Mouse (Mus musculus): ENCODE data around the gene Dnah1.
A peak's percentile ranks its signal among the peaks of the same experiment; 100 is the strongest.

Dnah1 gene

DNA sequence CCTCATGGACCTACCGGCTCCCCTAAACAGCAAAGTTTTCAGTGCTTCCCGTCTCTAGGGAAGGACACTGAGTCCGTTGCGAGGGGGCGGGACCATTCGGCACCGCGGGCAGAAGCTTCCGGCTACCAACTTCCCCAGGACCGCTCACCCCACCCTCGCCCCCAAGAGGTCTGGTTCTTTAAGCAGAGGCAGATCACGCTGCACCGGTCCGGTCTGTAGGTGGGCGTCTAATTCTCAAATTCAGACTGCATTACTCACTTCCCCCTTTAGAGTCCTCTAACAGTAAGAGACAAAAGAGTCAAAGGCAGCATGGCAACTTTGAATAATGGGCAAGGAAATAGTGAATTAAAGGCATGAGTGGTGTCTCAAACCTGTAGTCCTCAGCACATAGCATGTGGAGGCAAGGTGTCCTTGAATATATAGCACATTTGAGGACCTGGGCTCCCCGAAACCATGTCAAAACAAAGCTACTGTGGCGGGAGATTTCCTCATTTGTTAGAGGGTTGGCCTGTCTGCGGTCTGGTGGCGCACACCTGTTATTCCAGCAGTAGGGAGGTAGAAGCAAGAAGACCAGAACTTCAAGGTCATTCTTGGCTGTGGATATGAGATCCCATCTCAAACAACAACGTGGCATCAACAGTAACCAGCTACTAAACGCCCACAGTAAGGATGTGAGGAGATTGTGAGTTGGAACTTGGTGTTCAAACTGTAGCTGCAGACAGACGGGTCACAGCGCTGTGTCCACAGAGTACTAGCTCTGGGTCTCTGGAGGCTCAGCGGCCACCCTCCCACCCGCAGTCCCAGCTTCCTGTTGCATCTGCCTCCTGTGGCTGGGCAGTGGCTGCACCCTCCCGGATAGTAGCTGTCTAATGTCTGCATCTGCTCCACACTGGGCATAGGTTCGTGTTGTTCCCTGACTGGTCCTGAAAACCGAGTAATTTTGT, at the start of gene Dnah1:
TSS of gene Dnah1 (minus strand) at position 48 of the 944 bp plus-strand sequence.
- DNase-seq: no peak

DNA sequence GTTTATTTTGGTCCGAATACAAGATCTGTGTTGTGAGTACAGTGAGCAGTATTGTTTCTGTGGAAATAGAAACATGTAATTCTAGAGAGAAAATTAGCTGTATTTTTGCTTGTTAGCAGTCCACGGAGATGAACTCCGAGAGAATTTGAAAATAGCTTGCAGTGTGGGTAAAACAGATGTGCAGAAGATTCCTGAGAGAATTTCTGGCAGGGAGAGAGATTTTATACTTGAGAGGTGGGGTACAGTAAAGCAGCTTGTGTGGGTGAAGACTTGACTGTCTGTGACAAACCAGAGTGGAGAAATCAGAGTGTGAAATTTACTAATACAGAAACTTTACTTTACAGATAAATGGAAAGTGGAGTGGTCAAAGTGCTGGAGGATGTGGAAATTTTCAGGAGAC, 45.7 kb upstream of the Dnah1 start:
- no peak for DNase-seq

DNA sequence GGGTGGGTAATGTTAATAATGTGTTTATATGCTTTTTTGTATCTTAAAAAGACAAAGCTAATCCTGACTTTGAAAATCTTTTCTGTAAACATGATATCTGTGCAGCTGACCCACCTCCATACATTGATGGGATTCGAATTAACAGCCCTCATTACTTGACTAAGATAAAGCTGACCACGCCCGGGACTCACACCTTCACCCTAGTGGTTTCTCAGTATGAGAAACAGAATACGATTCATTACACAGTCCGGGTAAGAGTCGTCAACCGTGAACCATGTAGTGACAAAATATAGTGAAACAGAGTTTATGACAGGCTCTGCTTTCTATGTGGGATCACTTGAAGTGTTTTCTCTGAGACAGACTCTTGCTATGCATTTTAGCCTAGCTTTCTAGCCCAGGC, 44.3 kb upstream of the Dnah1 start:
- DNase-seq: no peak

DNA sequence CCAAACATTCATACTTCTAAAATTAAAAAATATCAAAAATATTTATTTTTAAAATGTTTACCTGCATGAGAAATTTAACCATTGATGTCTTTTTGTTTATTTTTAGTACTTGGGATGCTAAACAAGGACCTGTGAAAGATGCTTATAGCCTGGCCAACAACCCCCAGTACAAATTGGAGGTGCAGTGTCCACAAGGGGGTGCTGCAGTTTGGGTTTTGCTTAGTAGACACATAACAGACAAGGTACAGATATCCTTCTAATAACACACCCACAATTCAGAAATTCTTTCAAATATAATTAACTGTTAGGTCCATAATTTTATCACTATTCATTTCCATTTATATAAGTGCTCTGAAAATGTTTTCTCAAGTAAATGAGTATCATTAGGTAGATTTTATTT, 41.7 kb upstream of the Dnah1 start:
- peak; percentile 85 to 86 for DNase-seq

DNA sequence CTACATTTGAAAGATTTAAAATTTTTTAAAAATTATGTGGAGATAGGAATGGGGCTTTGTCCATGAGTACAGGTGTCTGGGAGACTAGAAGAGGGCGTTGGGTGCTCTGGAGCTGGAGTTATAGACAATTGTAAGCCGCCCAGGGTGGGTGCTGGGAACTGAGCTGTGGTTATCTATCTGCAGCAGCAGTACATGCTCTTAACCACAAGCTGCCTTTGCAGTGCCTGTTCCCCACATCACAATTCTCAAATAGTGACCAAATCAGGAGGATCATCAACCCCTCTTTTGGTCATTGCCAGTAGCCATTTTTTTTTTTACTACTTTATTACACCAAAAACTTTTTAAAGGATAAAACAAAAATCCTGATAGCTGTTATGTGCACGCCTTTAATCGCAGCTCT, 40.9 kb upstream of the Dnah1 start:
- no peak for DNase-seq

DNA sequence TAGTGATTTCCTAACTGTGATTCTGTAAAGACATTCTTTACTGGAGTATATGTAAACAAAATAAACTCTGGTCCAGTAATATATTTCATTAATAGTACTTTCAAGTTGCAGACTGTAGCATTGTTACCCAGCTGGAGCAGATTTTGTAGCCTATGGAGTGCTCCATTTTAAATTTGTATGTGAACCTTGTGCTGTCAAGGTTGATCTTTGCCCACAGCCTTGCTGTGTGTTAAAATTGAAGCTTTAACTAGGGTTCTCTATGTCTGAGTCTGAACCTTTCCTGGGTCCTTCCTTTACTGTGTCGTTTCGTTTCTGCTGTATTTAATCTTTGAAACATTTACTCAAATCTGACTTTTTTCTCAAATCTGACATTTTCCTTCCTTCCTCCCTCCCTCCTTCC, 38.5 kb upstream of the Dnah1 start:
- DNase-seq: no peak

DNA sequence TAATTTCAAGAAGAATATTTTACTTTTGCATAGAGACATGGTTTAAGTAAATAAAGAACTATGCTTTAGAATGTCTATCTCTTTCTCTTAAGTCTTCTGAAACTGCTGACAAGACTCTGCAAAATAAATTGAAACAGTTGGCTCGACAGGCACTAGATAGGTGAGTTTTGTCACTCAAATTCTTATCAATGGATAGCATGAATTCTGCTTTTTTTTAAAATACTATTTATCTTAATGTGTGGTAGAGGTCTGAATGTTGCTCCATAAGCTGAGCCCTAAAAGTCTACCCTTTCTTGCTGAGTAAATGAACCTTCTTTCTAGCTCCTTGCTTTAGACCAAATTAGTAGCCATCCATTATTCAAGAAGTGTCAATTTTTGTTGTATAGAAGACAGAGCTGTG, 21.7 kb upstream of the Dnah1 start:
- DNase-seq: no peak

DNA sequence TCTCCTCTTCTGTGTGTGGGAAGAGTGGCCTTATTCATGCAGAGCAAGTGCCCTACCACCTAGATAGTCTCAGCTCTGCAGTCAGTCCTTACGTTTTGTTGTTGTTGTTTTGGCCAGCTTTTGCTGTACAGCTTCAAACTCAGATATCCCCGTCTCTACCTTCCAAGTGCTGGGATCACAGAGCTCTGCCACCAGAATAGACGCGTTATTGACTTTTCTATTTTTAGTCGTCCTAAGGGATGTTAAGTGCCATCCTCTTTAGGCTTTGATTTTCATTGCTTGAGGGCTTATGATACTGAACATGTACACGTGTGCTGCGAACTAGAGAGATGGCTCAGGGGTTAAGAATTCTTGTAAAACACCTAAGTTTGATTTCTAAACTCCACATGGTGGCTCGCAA, 19.5 kb upstream of the Dnah1 start:
- no peak for DNase-seq

DNA sequence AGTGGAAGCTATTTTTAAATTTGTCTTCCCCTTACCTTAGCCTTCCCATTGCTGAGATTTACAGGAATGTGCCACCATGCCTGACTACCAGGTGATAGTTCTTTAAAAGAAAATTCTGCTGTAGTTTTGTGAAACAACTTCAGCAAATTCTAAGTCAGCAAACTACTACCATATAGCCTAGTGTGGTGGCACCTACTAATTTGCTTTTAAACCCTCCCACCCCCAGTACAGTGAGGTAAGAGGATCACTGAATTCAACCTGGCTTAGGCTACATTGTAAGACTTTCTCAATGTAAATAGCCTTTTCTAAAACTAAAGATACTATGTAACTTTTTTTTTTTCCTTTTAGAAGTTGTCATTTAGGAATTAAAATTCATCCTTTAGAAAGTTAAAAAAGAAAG, 14.3 kb upstream of the Dnah1 start:
- no peak for DNase-seq

DNA sequence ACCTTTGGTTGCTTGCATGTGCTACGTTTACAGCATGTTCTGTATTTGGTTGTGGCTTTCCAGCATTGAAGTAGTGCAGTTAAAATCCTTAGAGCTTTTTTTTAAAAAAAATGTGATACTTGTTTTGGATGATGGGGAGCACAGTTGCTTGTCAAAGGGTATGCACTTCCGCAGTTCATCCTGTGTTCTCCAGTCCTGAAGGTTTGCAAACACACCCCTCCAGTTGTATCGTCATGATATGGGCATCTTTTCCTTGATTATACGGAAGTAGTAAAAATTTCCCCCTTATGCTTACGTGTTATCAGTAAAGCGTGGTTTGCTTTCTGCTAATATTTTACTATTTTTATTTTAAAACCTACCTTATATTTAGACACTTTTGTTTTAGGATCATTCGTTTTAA, 13.7 kb upstream of the Dnah1 start:
- DNase-seq: no peak

DNA sequence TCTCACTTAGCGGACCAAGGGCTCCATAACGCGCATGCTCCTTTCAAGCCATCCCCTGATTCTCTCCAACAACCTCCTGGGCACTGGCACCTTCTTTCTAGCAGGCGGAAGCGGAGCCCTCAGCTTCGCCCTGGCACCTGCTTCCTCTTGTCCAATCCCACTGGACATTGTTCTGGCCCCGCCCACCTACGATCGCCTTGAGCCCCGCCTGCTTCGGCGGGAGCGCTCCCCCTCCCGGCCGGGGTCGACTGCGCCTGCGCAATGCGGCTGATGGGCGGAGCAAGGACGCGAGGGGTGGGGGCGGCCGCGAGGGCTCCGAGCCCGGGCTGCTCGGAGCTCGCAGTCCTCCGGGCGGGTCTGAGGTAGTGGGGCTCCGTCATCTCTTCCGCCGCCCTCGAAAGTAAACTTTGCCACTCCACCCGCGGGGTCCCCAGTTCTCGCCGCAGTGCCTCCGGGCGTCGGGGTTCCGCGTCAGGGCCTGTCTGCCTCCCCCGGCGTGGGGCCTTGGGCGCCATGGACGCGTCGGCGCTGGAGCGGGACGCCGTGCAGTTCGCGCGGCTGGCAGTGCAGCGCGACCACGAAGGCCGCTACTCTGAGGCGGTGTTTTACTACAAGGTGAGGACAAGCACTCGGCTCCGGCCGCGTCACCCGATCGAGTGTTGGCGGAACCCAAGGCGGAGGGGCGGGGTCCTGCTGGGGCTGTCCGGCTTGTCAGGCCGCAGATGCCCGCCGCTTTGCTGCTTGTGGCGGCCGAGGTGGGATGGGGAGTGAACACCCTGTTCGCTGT, 12.9 kb upstream of the Dnah1 start, which contains the start of gene Capn7:
TSS of gene Capn7 (plus strand) at position 270 of the 787 bp plus-strand sequence.
- peak; percentile 99 to 100 for DNase-seq

DNA sequence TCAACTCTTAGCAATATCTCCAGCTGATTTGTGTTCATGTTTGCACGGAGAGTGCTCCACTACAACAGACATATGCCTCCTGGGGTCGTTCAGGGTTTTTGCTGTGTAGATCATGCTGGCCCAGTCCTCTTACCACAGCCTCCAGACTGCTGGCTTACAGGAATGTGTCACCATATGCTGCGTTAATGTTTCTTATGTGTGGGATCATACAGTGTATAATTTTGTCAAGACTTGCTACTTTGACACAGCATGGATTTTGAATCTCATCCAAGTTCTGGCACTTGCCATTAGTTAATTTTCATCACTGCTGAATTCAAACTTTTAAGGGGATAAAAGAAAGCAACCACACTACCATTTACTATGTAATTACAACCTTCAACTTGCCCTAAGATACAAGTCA, 12.1 kb upstream of the Dnah1 start:
- peak in 1 of 2 experiments; percentile 15 for DNase-seq

DNA sequence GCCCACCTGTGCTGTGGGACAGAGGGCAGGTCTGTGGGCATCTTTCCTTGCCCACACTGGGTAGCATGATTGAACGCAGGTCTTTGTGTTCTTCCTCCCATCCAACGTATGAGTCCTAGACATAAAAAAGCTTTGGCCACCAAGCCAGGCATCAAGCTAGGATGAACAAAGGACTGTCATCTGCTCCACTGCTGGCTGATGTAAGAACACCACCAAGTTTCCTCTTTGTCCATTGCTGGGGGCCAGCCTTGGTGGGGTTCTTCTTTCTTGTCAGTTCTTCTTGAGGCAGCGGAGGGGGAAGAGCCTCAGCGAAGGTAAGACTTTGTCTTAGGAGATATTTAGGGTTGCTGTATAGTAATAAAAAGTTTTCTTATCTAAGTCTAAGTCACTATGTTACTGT, 7.3 kb upstream of the Dnah1 start:
- DNase-seq: no peak

DNA sequence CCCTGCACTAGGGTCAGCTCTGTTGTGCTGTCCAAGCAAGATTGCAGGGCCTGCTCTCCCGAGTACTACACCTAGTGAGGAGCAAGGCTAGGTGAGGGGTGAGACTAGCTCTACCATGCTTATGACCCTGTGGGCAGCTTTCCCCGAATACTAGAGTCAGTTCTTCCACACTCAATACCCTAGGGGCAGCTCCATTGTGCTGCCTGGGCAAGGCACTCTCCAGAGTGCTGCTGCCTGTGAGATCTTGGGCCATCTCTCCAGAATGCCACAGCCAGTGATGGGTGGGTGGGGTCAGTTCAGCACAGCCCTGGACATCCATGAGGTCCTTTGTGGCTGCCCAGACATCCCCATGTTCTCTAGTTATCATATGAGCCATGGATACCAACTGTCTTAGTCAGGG, 6.0 kb upstream of the Dnah1 start:
- DNase-seq: no peak

DNA sequence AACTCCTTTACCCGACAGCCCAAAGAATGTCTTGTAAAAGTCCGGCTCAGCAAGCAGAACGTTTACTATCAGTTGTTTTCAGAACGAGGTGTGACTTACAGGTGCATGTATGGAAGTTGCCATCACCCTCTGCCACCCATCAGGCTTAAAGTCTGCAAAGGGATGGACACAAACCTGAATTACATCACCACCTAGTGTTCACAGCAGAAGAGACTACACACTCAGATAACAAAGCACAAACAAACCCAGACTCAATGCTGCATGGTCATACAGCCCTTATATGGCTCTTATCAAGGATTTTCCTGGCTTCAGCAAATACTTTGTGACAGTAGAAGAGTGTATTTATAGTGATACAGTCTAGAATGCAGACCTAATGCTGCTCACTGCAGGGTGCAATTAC, 4.0 kb upstream of the Dnah1 start:
- no peak for DNase-seq

DNA sequence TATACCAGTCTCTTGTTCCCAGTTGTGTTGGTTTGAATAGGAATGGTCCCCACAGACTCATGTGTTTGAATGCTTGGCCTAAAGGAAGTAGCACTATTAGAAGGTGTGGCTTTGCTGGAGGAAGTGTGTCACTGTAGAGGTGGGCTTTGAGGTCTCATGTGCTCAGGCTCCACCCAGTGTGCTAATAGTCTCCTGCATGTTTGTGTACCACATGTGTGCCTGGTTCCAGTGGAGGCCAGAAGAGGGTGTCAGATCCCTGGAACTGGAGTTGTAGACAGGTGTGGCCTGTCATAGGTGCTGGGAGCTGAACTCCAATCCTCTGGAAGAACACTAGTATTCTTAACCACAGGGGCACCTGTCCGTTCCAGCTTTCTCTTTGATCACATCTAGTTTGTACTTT, 3.5 kb upstream of the Dnah1 start:
- no peak for DNase-seq

DNA sequence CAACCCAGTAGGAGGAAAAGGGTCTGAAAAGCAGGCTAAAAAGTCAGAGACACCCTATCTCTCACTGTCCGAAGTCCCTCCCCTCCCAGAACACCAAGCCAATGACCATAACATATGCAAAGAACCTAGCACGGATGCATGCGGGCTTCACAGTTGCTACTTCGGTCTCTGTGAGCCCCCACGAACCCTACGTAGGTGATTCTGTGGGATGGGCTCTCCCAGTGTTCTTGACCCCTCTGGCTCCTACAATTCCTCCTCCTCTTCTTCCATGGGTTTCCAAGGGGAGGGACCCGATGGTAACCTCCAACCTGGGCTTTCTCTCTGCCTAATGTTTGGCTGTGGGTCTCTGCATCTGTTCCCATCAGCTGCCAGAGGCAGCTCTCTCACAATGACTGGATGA, 3.1 kb upstream of the Dnah1 start:
- DNase-seq: no peak

DNA sequence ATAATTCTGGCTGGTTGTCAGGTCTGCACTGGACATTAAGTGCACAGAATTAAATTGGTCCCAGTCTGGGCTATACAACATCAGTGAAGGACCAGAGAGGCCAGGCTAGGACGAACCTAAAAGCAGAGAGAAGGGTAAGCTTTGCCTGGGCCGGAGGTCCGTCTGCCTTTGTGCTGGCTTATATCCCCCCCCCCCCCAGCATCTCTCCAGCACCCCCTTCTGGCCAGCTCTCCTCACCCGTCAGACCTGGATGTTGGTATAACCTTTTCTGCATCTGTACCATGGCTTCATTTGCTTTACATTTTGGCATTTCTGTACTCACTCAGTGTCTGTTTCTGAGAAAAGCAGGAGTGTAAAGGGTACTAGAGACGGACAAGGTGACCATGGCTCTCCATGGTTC, 1.9 kb upstream of the Dnah1 start:
- DNase-seq: no peak

DNA sequence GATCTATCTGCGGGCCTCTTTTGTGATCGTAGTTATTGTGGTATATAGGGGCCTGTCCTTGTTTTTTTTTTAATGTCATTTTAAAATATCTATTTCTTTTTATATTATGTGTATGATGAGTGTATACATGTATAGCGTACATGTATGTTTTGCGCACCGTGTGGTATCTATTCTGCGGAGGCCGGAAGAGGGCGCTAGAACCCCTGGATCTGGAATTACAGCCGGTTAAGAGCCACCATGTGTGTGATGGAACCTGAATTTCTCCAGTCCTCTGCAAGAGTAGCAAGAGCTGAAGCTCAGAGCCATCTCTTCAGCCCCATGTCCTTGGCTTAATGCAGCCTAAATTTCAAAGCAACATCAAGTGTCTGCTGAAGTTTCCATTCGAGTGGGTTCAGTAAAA, 1.2 kb upstream of the Dnah1 start:
- DNase-seq: no peak

DNA sequence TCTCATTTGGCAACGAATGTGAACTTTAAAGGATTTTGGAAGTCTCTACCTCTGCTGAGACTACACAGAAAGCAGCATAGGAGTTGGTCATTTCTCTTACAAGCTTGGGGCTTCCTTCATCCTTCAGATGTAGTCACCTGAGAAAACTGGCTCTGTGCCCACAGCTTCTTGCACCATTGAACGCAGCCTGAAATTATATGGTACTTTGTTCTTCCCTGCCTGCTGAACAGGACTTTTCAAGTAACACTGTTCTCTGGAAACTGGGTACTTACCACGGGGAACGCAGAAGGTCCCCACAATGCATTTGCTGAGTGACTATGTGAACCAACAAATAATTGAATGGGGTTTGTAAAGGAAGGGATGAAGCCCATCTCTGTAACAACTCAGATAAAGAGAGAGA, 507 bp downstream of the Dnah1 start:
- no peak for DNase-seq

DNA sequence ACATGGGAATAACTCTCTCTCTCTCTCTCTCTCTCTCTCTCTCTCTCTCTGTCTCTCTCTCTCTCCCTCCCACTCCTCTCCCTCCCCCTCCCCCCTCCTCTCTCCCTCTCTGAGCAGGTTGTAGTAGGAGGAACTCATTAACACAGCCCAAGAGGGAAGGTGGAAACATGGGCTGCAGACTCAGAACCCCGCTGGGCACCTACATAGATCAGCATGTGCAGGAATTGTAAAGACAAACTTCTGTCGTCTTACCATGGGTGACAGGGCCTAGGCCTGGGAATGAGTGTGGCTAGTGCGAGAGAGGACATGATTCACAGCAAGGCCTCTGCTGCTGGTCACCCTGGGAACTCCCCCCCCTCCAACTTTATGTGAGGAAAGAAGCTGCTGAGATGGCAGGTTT, 1.5 kb downstream of the Dnah1 start:
- DNase-seq: no peak

DNA sequence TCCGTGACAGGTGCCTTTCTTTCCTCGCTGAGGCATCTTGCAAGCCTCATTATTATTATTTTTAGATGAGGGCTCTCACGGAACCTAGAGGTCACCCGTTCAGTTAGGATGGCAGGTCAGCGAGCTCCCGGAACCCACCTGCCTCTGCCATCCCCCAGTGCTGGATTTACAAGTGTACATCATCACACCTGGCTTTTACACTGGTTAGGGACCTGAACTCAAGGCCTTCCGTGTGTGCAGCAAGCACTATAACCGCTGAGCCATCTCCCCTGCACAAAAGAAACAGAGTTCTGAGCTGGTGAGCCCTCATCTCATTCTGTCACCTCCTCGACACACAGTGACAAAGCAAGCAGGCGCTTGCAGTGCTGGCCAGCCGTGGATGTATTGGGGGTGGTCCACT, 2.5 kb downstream of the Dnah1 start:
- DNase-seq: no peak

DNA sequence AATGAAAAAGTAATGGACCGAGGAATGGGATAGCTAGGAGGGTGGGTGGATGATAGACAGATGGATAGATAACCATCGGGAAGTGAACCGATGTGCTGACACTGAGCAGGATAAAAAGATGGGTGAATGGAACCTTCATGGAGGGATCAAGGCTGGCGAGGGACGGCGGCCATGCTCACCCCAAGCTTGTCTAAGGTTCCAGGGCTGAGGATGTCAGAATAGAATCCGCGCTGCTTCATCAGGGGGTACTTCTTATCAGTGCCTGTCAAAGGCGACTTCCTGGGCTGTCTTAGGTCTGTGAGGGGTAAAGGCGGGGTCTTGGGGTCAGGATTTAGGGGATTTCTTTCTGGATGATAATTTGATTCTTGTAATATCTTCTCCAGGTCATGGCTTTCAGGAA, 4.2 kb downstream of the Dnah1 start:
- no peak for DNase-seq

DNA sequence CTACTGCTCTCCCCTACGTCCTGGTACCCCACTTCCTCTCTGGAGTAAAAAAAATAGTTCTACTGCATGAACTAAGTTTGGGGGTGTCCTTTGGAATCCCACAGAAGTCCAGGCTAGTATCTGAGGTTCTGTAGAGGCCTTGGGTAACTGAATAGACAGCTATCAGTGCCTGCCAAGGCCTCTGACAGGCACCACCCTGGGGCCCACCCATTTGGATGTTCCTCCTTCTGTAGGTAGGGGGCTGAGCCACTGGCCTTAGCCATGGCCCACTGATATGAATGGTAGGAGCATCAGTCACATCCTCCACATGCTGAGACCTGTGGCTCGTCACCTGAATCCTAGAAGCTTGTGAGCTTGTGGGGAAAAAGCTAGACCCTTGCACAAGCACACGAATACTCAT, 5.9 kb downstream of the Dnah1 start:
- DNase-seq: no peak

Data from cerebellum, adult 18-20 months (tissue).